Mouse (Mus musculus) lung, adult 2 months (tissue): ENCODE measurements at regions not wholly inside any gene's neighbourhood (a gene's known extent, or its start where the extent isn't known, plus 50 kb on each side); places are given as distances from the start of the nearest gene placed in this dataset.

Source experiments
- CTCF ChIP-seq: fragments of 200-500 bp; IDR thresholded peaks from 2 replicates; pipeline ENCODE4 v1.5.1; 2011; ENCODE audit warnings: mild to moderate bottlenecking, low read length, control low read depth; ENCODE audit not compliant: insufficient read depth
- POLR2A ChIP-seq: fragments of 200-500 bp; IDR thresholded peaks from 2 replicates; pipeline ENCODE4 v1.6.1; 2011; ENCODE audit warnings: low read depth, mild to moderate bottlenecking, control low read depth, low read length, borderline replicate concordance; ENCODE audit errors: extremely low read depth

DNA sequence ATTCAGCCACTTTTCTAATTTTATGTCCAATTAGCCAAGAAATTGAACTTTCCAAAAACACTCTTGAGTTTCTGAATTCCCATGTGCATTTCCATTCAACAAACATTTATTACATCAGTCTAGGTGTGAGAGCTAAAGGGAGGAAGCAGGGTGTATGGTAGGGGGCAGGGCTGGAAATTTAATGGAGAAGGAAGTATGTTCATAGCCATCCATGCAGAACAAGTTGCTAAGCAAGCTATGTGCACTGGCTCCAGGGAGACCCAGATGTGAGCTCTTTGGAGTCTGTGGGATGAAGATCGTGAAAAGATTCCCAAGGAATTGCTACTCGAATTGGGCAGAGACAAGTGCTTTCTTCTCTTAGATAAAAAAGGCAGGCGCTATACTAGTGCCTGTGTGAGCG is 388.2 kb upstream of the Fam92a start:
- TF ChIP-seq CTCF (no peak), POLR2A (no peak)
